Mouse (Mus musculus): ENCODE data around the gene Polr3a. TPM values are rescaled to one million over a fixed set of nuclear protein-coding genes. Genes with fewer than 3 reads are reported as not detected.

Gene Polr3a
- polyA plus RNA-seq, 2 experiments = 4.3 to 5.4 TPM

GRCm38 (mm10) chr14:24509557-24509956 lies 22.7 kb upstream of the Polr3a start:
- no peaks in the 10 kb centered on the region for H3K9me3 ChIP-seq (ENCODE audit: control insufficient read depth, low read length)
- DNase-seq (ENCODE audit: low read depth in 3 of 3, low spot score in 3 of 3) (no peak), ATAC-seq (ENCODE audit: insufficient read depth) (no peak)
- H3K4me2 ChIP-seq (ENCODE audit: low read depth) = no peak overlapping the region
- WGBS (ENCODE audit: insufficient replicate concordance) = 39% methylated on average over 5 of the region's 5 CpGs
- peaks cover 3% of the 10 kb centered on the region for H3K27me3 ChIP-seq (ENCODE audit: control insufficient read depth, insufficient read depth, low read length)
- no peak overlapping the region for H3K9ac ChIP-seq (replicated peaks)
- H3K4me1 ChIP-seq (replicated peaks; ENCODE audit: control insufficient read depth in 2 of 2, insufficient read depth in 2 of 2, low read length in 1 of 2) = no peaks in the 10 kb centered on the region
- no peaks in the 10 kb centered on the region for H3K36me3 ChIP-seq (replicated peaks; ENCODE audit: control insufficient read depth, insufficient read depth, low read depth)
- no peak overlapping the region for H3K27ac ChIP-seq
- no peak for TF ChIP-seq CTCF (IDR thresholded peaks at IDR 0.05; ENCODE audit: low read depth)
- TF ChIP-seq EP300 (IDR thresholded peaks at IDR 0.05; ENCODE audit: low read depth) = no peak
- H3K4me3 ChIP-seq (ENCODE audit: insufficient read depth in 1 of 2, low read depth in 2 of 2, low read length in 2 of 2) = no peak overlapping the region

- Histone ChIP-seq H3K4me3 (ENCODE audit: insufficient read depth in 1 of 2, low read depth in 2 of 2, low read length in 2 of 2) (no peak overlapping the region), H3K9me3 (ENCODE audit: control insufficient read depth, low read length) (no peaks in the 10 kb centered on the region), H3K27ac (no peak overlapping the region), H3K36me3 (replicated peaks; ENCODE audit: control insufficient read depth, insufficient read depth, low read depth) (no peaks in the 10 kb centered on the region), H3K4me2 (ENCODE audit: low read depth) (no peak overlapping the region), H3K9ac (replicated peaks) (no peak overlapping the region), H3K27me3 (ENCODE audit: control insufficient read depth, insufficient read depth, low read length) (peaks cover 3% of the 10 kb centered on the region), H3K4me1 (replicated peaks; ENCODE audit: control insufficient read depth in 2 of 2, insufficient read depth in 2 of 2, low read length in 1 of 2) (no peaks in the 10 kb centered on the region)
- no peak for ATAC-seq (ENCODE audit: insufficient read depth)
- DNase-seq (ENCODE audit: low read depth in 3 of 3, low spot score in 3 of 3) = no peak
- 26% methylated on average over 18 of the region's 18 CpGs for WGBS (ENCODE audit: insufficient replicate concordance)
- TF ChIP-seq CTCF (IDR thresholded peaks at IDR 0.05; ENCODE audit: low read depth) (no peak), EP300 (IDR thresholded peaks at IDR 0.05; ENCODE audit: low read depth) (no peak)
Observed at GRCm38 (mm10) chr14:24508070-24508773, 21.4 kb upstream of the Polr3a start.

GRCm38 (mm10) chr14:24507452-24508069 lies 20.7 kb upstream of the Polr3a start:
- no peak overlapping the region for H3K4me3 ChIP-seq (ENCODE audit: insufficient read depth in 1 of 2, low read depth in 2 of 2, low read length in 2 of 2)
- ATAC-seq (ENCODE audit: insufficient read depth) (no peak), DNase-seq (ENCODE audit: low read depth in 3 of 3, low spot score in 3 of 3) (no peak)
- H3K4me1 ChIP-seq (replicated peaks; ENCODE audit: control insufficient read depth in 2 of 2, insufficient read depth in 2 of 2, low read length in 1 of 2) = no peaks in the 10 kb centered on the region
- WGBS (ENCODE audit: insufficient replicate concordance) = 21% methylated on average over 14 of the region's 14 CpGs
- H3K9me3 ChIP-seq (ENCODE audit: control insufficient read depth, low read length) = no peaks in the 10 kb centered on the region
- no peaks in the 10 kb centered on the region for H3K36me3 ChIP-seq (replicated peaks; ENCODE audit: control insufficient read depth, insufficient read depth, low read depth)
- no peak overlapping the region for H3K9ac ChIP-seq (replicated peaks)
- TF ChIP-seq CTCF (IDR thresholded peaks at IDR 0.05; ENCODE audit: low read depth) = no peak
- TF ChIP-seq EP300 (IDR thresholded peaks at IDR 0.05; ENCODE audit: low read depth) = no peak
- H3K27me3 ChIP-seq (ENCODE audit: control insufficient read depth, insufficient read depth, low read length) = peaks cover 3% of the 10 kb centered on the region
- H3K27ac ChIP-seq = no peak overlapping the region
- H3K4me2 ChIP-seq (ENCODE audit: low read depth) = no peak overlapping the region

GRCm38 (mm10) chr14:24501256-24501655 lies 14.4 kb upstream of the Polr3a start:
- Histone ChIP-seq H3K27ac (no peak overlapping the region), H3K36me3 (replicated peaks; ENCODE audit: control insufficient read depth, insufficient read depth, low read depth) (peaks cover 26% of the 10 kb centered on the region), H3K9me3 (ENCODE audit: control insufficient read depth, low read length) (no peaks in the 10 kb centered on the region), H3K27me3 (ENCODE audit: control insufficient read depth, insufficient read depth, low read length) (no peaks in the 10 kb centered on the region), H3K4me1 (replicated peaks; ENCODE audit: control insufficient read depth in 2 of 2, insufficient read depth in 2 of 2, low read length in 1 of 2) (peaks cover 0 to 3% of the 10 kb centered on the region in 2 experiments; a peak in 1 of 4 replicates), H3K4me2 (ENCODE audit: low read depth) (no peak overlapping the region), H3K9ac (replicated peaks) (no peak overlapping the region), H3K4me3 (ENCODE audit: insufficient read depth in 1 of 2, low read depth in 2 of 2, low read length in 2 of 2) (no peak overlapping the region)
- ATAC-seq (ENCODE audit: insufficient read depth) (no peak), DNase-seq (ENCODE audit: low read depth in 3 of 3, low spot score in 3 of 3) (no peak)
- TF ChIP-seq CTCF (IDR thresholded peaks at IDR 0.05; ENCODE audit: low read depth) (no peak), EP300 (IDR thresholded peaks at IDR 0.05; ENCODE audit: low read depth) (no peak)
- 60% methylated on average over 4 of the region's 4 CpGs for WGBS (ENCODE audit: insufficient replicate concordance)

GRCm38 (mm10) chr14:24500845-24501186 lies 14.0 kb upstream of the Polr3a start:
- WGBS (ENCODE audit: insufficient replicate concordance) = 39% methylated on average over 8 of the region's 8 CpGs
- TF ChIP-seq CTCF (IDR thresholded peaks at IDR 0.05; ENCODE audit: low read depth) (no peak), EP300 (IDR thresholded peaks at IDR 0.05; ENCODE audit: low read depth) (no peak)
- Histone ChIP-seq H3K9me3 (ENCODE audit: control insufficient read depth, low read length) (no peaks in the 10 kb centered on the region), H3K4me1 (replicated peaks; ENCODE audit: control insufficient read depth in 2 of 2, insufficient read depth in 2 of 2, low read length in 1 of 2) (peaks cover 0 to 3% of the 10 kb centered on the region in 2 experiments; a peak in 1 of 4 replicates), H3K27ac (no peak overlapping the region), H3K36me3 (replicated peaks; ENCODE audit: control insufficient read depth, insufficient read depth, low read depth) (peaks cover 30% of the 10 kb centered on the region), H3K27me3 (ENCODE audit: control insufficient read depth, insufficient read depth, low read length) (no peaks in the 10 kb centered on the region), H3K9ac (replicated peaks) (0 out of 2 replicates have a peak overlapping the region, but pooled peaks have one; percentile 18), H3K4me2 (ENCODE audit: low read depth) (no peak overlapping the region), H3K4me3 (ENCODE audit: insufficient read depth in 1 of 2, low read depth in 2 of 2, low read length in 2 of 2) (no peak overlapping the region)
- ATAC-seq (ENCODE audit: insufficient read depth) = no peak
- no peak for DNase-seq (ENCODE audit: low read depth in 3 of 3, low spot score in 3 of 3)
